Mouse (Mus musculus) testis, adult 2 months (tissue): ENCODE data around the gene Slc1a5. TPM values are rescaled to one million over a fixed set of nuclear protein-coding genes. Genes with fewer than 3 reads are reported as not detected.

Experiments
- H3K27ac ChIP-seq: fragments of 200-500 bp; 2 replicates; pipeline ENCODE4 v1.5.1; 2012; ENCODE audit warnings: low read depth, low read length; ENCODE audit not compliant: control insufficient read depth, insufficient read depth
- H3K27me3 ChIP-seq: fragments of 200-500 bp; 2 replicates; pipeline ENCODE4 v1.6.1; 2012; ENCODE audit warnings: mild to moderate bottlenecking, low read length, moderate library complexity; ENCODE audit not compliant: control insufficient read depth, insufficient read depth
- H3K36me3 ChIP-seq: fragments of 200-500 bp; 2 replicates; pipeline ENCODE4 v1.6.1; 2012; ENCODE audit warnings: mild to moderate bottlenecking, low read length; ENCODE audit not compliant: control insufficient read depth, insufficient read depth
- H3K4me1 ChIP-seq: fragments of 200-500 bp; 2 replicates; pipeline ENCODE4 v1.6.1; 2012; ENCODE audit warnings: low read length; ENCODE audit not compliant: control insufficient read depth, insufficient read depth
- H3K4me3 ChIP-seq: fragments of 200-500 bp; 2 replicates; pipeline ENCODE4 v1.5.1; 2012; ENCODE audit warnings: low read depth, mild to moderate bottlenecking, low read length, moderate library complexity, mixed read lengths; ENCODE audit not compliant: control insufficient read depth
- CTCF ChIP-seq: fragments of 200-500 bp; IDR thresholded peaks from 2 replicates; pipeline ENCODE4 v1.5.1; 2012; ENCODE audit warnings: low read depth, mild to moderate bottlenecking, inconsistent platforms, low read length, moderate library complexity; ENCODE audit not compliant: control insufficient read depth, insufficient read depth, insufficient replicate concordance
- POLR2A ChIP-seq: fragments of 200-500 bp; IDR thresholded peaks from 2 replicates; pipeline ENCODE4 v1.6.1; 2012; ENCODE audit warnings: low read depth, mild to moderate bottlenecking, inconsistent platforms, low read length, moderate library complexity; ENCODE audit not compliant: control insufficient read depth
- polyA plus RNA-seq: library from polyadenylated mRNA; depleted of rRNA; stranded (reverse); fragments of >200 nt; gene quantifications from 2 replicates; pipeline ENCODE4 v1.2.3, GENCODE M21; 2012

Gene Slc1a5
- polyA plus RNA-seq, 1 experiment = 15.2 TPM

- Histone ChIP-seq H3K4me1 (peaks cover 9% of the 10 kb centered on the region), H3K36me3 (no peaks in the 10 kb centered on the region), H3K27ac (no peak overlapping the region), H3K27me3 (no peaks in the 10 kb centered on the region), H3K4me3 (peak overlapping the region; percentile 83)
- no peak for TF ChIP-seq POLR2A
- TF ChIP-seq CTCF = no peak
Observed at GRCm38 (mm10) chr7:16783224-16783688, 2.1 kb downstream of the Slc1a5 start.

GRCm38 (mm10) chr7:16783758-16784415, 2.7 kb downstream of the Slc1a5 start:
- Histone ChIP-seq H3K4me3 (peak overlapping the region; percentile 83), H3K4me1 (peaks cover 9% of the 10 kb centered on the region), H3K27me3 (no peaks in the 10 kb centered on the region), H3K36me3 (no peaks in the 10 kb centered on the region), H3K27ac (no peak overlapping the region)
- TF ChIP-seq CTCF (no peak), POLR2A (no peak)

DNA sequence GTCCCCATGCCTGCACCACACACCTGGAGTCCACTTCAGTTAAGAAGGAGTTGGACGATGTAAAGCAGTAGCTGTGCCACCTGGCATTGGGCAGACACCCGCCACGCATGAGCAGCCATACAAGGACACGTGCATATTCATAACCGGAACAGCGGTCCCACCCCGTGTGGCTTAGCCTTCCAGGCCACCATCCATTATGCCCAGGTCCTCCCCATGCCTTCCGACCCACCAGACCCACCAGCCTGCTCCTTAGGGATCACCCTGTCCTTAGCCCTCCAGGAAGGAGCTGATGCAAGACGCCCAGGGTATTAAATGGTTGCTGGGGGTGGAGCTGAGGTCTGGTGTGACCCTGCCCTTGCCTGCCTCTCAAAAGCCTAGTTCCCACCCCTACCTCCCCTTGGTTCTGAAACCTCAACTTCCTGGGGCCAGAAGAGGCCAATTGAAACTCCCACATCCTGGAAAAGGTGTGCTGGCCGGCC, 3.4 kb downstream of the Slc1a5 start:
- Histone ChIP-seq H3K4me1 (peaks cover 9% of the 10 kb centered on the region), H3K4me3 (no peak overlapping the region), H3K27me3 (no peaks in the 10 kb centered on the region), H3K36me3 (no peaks in the 10 kb centered on the region), H3K27ac (no peak overlapping the region)
- TF ChIP-seq CTCF = no peak
- no peak for TF ChIP-seq POLR2A

GRCm38 (mm10) chr7:16785541-16786083, 4.5 kb downstream of the Slc1a5 start:
- Histone ChIP-seq H3K27ac (no peak overlapping the region), H3K27me3 (no peaks in the 10 kb centered on the region), H3K36me3 (no peaks in the 10 kb centered on the region), H3K4me3 (no peak overlapping the region), H3K4me1 (peaks cover 9% of the 10 kb centered on the region)
- TF ChIP-seq CTCF (no peak), POLR2A (no peak)

DNA sequence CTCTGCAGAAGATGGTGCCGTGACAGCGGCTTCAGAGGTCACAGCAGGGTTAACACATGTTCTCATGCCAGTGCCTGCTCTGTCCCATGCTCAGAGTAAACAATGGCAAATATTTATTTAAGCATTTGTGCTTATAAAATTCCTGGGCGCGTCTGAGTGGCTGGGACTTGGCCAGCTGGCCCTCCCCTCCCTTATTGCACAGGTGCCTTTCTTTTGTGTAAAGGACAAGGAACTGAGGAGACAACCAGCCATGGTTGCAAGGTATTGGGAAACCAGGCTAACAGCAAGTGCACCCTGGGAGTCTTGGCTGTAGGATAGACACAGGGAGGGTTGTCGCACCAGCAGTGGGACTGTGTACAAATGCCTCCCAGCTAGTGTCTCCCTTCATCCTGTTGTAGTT, 11.2 kb downstream of the Slc1a5 start:
- TF ChIP-seq CTCF (no peak), POLR2A (no peak)
- Histone ChIP-seq H3K4me1 (peaks cover 9% of the 10 kb centered on the region), H3K4me3 (no peak overlapping the region), H3K27ac (no peak overlapping the region), H3K27me3 (no peaks in the 10 kb centered on the region), H3K36me3 (no peaks in the 10 kb centered on the region)

DNA sequence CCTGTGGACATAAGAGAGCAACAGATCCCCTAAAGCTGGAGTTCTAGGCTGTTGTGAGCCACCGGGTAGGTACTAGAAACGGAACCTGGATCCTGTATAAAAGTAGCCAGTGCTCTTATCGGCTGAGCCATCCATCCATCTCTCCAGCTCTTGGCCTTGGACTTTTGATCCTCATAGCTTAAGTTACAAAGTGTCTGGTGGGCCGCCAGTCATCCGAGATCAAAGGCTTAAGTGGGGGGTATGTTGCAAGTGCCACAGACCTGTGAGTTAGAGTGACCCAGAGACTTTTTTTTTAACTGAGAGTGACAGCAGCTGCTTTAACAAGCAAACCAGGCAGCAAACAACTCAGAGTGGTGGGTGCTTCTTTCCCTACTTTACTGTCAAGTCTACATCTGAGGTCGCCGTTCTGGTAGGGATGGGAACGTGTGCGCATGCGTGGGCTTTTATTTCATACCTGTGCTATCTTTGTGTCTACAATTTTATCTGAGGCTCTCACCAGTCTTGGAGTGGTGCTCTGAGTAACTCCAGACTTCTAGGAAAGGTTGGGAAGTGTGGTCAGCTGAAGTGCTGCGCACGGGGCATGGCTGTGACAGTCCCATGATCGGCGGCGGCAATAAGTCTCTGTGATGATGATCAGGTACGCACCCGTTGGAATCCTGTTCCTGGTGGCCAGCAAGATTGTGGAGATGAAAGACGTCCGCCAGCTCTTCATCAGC, 12.0 kb downstream of the Slc1a5 start:
- TF ChIP-seq CTCF (no peak), POLR2A (no peak)

GRCm38 (mm10) chr7:16794886-16795285, 13.7 kb downstream of the Slc1a5 start:
- Histone ChIP-seq H3K27ac (no peak overlapping the region), H3K27me3 (no peaks in the 10 kb centered on the region), H3K36me3 (no peaks in the 10 kb centered on the region), H3K4me1 (peaks cover 9% of the 10 kb centered on the region), H3K4me3 (no peak overlapping the region)
- no peak for TF ChIP-seq POLR2A
- TF ChIP-seq CTCF = no peak

More for the DNA sequence above, 12.0 kb downstream of the Slc1a5 start:
- H3K27ac ChIP-seq = no peak overlapping the region
- H3K27me3 ChIP-seq = no peaks in the 10 kb centered on the region
- no peaks in the 10 kb centered on the region for H3K36me3 ChIP-seq
- H3K4me3 ChIP-seq = peak overlapping the region; percentile 69
- H3K4me1 ChIP-seq = peaks cover 9% of the 10 kb centered on the region
